Mouse (Mus musculus): ENCODE measurements at regions not wholly inside any gene's neighbourhood (a gene's known extent, or its start where the extent isn't known, plus 50 kb on each side); places are given as distances from the start of the nearest gene placed in this dataset.

GRCm38 (mm10) chr7:79532626-79533140, 66.5 kb upstream of the Polg start:
- no peak overlapping the region for H3K4me3 ChIP-seq (ENCODE audit: low read depth, low read length)
- H3K4me1 ChIP-seq (ENCODE audit: control insufficient read depth, insufficient read depth, low read length): peaks cover 10% of the 10 kb centered on the region
- WGBS (ENCODE audit: insufficient replicate concordance): 45% methylated on average over 5 of the region's 5 CpGs
- no peak overlapping the region for H3K9ac ChIP-seq (ENCODE audit: low read depth, low read length)
- H3K4me2 ChIP-seq: no peak overlapping the region
- no peaks in the 10 kb centered on the region for H3K36me3 ChIP-seq (ENCODE audit: control insufficient read depth, insufficient read depth, low read length)
- H3K27me3 ChIP-seq (ENCODE audit: control insufficient read depth, insufficient read depth, low read length): peaks cover 97% of the 10 kb centered on the region
- no peak for ATAC-seq (replicated peaks; ENCODE audit: insufficient number of reproducible peaks, low FRiP score, low TSS enrichment)
- no peak overlapping the region for H3K27ac ChIP-seq (ENCODE audit: low read depth, low read length)
- H3K9me3 ChIP-seq (replicated peaks; ENCODE audit: control insufficient read depth, low read length): no peaks in the 10 kb centered on the region

GRCm38 (mm10) chr7:79531551-79532356, 65.6 kb upstream of the Polg start:
- H3K9me3 ChIP-seq (replicated peaks; ENCODE audit: control insufficient read depth, low read length): no peaks in the 10 kb centered on the region
- no peak for ATAC-seq (replicated peaks; ENCODE audit: insufficient number of reproducible peaks, low FRiP score, low TSS enrichment)
- no peaks in the 10 kb centered on the region for H3K36me3 ChIP-seq (ENCODE audit: control insufficient read depth, insufficient read depth, low read length)
- H3K4me3 ChIP-seq (ENCODE audit: low read depth, low read length): no peak overlapping the region
- H3K4me1 ChIP-seq (ENCODE audit: control insufficient read depth, insufficient read depth, low read length): peaks cover 10% of the 10 kb centered on the region
- H3K27ac ChIP-seq (ENCODE audit: low read depth, low read length): no peak overlapping the region
- no peak overlapping the region for H3K9ac ChIP-seq (ENCODE audit: low read depth, low read length)
- 14% methylated on average over 12 of the region's 12 CpGs for WGBS (ENCODE audit: insufficient replicate concordance)
- peaks cover 97% of the 10 kb centered on the region for H3K27me3 ChIP-seq (ENCODE audit: control insufficient read depth, insufficient read depth, low read length)
- no peak overlapping the region for H3K4me2 ChIP-seq

GRCm38 (mm10) chr7:79531142-79531541, 65.0 kb upstream of the Polg start:
- H3K4me2 ChIP-seq: no peak overlapping the region
- no peak overlapping the region for H3K27ac ChIP-seq (ENCODE audit: low read depth, low read length)
- H3K4me1 ChIP-seq (ENCODE audit: control insufficient read depth, insufficient read depth, low read length): peaks cover 7% of the 10 kb centered on the region
- H3K4me3 ChIP-seq (ENCODE audit: low read depth, low read length): no peak overlapping the region
- H3K36me3 ChIP-seq (ENCODE audit: control insufficient read depth, insufficient read depth, low read length): no peaks in the 10 kb centered on the region
- no peak for ATAC-seq (replicated peaks; ENCODE audit: insufficient number of reproducible peaks, low FRiP score, low TSS enrichment)
- WGBS (ENCODE audit: insufficient replicate concordance): 16% methylated on average over 5 of the region's 5 CpGs
- H3K9ac ChIP-seq (ENCODE audit: low read depth, low read length): no peak overlapping the region
- H3K9me3 ChIP-seq (replicated peaks; ENCODE audit: control insufficient read depth, low read length): no peaks in the 10 kb centered on the region
- peaks cover 97% of the 10 kb centered on the region for H3K27me3 ChIP-seq (ENCODE audit: control insufficient read depth, insufficient read depth, low read length)

- Histone ChIP-seq H3K4me1 (ENCODE audit: control insufficient read depth, insufficient read depth, low read length) (peaks cover 7% of the 10 kb centered on the region; the same call in 1 of the 2 replicates), H3K9me3 (replicated peaks; ENCODE audit: control insufficient read depth, low read length) (no peaks in the 10 kb centered on the region), H3K36me3 (ENCODE audit: control insufficient read depth, insufficient read depth, low read length) (no peaks in the 10 kb centered on the region), H3K4me3 (ENCODE audit: low read depth, low read length) (no peak overlapping the region), H3K27ac (ENCODE audit: low read depth, low read length) (no peak overlapping the region), H3K27me3 (ENCODE audit: control insufficient read depth, insufficient read depth, low read length) (peaks cover 81% of the 10 kb centered on the region), H3K9ac (ENCODE audit: low read depth, low read length) (no peak overlapping the region), H3K4me2 (no peak overlapping the region)
- ATAC-seq (replicated peaks; ENCODE audit: insufficient number of reproducible peaks, low FRiP score, low TSS enrichment): no peak
- WGBS (ENCODE audit: insufficient replicate concordance): 16% methylated on average over 1 of the region's 1 CpGs
Observed at GRCm38 (mm10) chr7:79529480-79529879, 63.3 kb upstream of the Polg start.

- Histone ChIP-seq H3K4me1 (ENCODE audit: control insufficient read depth, insufficient read depth, low read length) (peaks cover 7% of the 10 kb centered on the region; the same call in 1 of the 2 replicates), H3K27me3 (ENCODE audit: control insufficient read depth, insufficient read depth, low read length) (peaks cover 77% of the 10 kb centered on the region), H3K36me3 (ENCODE audit: control insufficient read depth, insufficient read depth, low read length) (no peaks in the 10 kb centered on the region), H3K4me2 (no peak overlapping the region), H3K9ac (ENCODE audit: low read depth, low read length) (no peak overlapping the region), H3K4me3 (ENCODE audit: low read depth, low read length) (no peak overlapping the region), H3K9me3 (replicated peaks; ENCODE audit: control insufficient read depth, low read length) (no peaks in the 10 kb centered on the region), H3K27ac (ENCODE audit: low read depth, low read length) (no peak overlapping the region)
- no peak for ATAC-seq (replicated peaks; ENCODE audit: insufficient number of reproducible peaks, low FRiP score, low TSS enrichment)
- 12% methylated on average over 3 of the region's 3 CpGs for WGBS (ENCODE audit: insufficient replicate concordance)
Observed at GRCm38 (mm10) chr7:79527984-79528383, 61.8 kb upstream of the Polg start.

- Histone ChIP-seq H3K9ac (ENCODE audit: low read depth, low read length) (no peak overlapping the region), H3K4me3 (ENCODE audit: low read depth, low read length) (no peak overlapping the region), H3K9me3 (replicated peaks; ENCODE audit: control insufficient read depth, low read length) (no peaks in the 10 kb centered on the region), H3K36me3 (ENCODE audit: control insufficient read depth, insufficient read depth, low read length) (no peaks in the 10 kb centered on the region), H3K4me1 (ENCODE audit: control insufficient read depth, insufficient read depth, low read length) (peaks cover 7% of the 10 kb centered on the region; the same call in 1 of the 2 replicates), H3K27me3 (ENCODE audit: control insufficient read depth, insufficient read depth, low read length) (peaks cover 70% of the 10 kb centered on the region), H3K4me2 (no peak overlapping the region), H3K27ac (ENCODE audit: low read depth, low read length) (no peak overlapping the region)
- ATAC-seq (replicated peaks; ENCODE audit: insufficient number of reproducible peaks, low FRiP score, low TSS enrichment): peak; percentile 26; the same call in 1 of the 2 replicates
- WGBS (ENCODE audit: insufficient replicate concordance): 34% methylated on average over 14 of the region's 14 CpGs
Observed at GRCm38 (mm10) chr7:79525690-79526630, 59.8 kb upstream of the Polg start.

GRCm38 (mm10) chr7:79524921-79525320, 58.8 kb upstream of the Polg start:
- no peak overlapping the region for H3K27ac ChIP-seq (ENCODE audit: low read depth, low read length)
- H3K27me3 ChIP-seq (ENCODE audit: control insufficient read depth, insufficient read depth, low read length): peaks cover 61% of the 10 kb centered on the region
- 42% methylated on average over 10 of the region's 10 CpGs for WGBS (ENCODE audit: insufficient replicate concordance)
- no peak overlapping the region for H3K9ac ChIP-seq (ENCODE audit: low read depth, low read length)
- no peak overlapping the region for H3K4me3 ChIP-seq (ENCODE audit: low read depth, low read length)
- H3K4me2 ChIP-seq: no peak overlapping the region
- peaks cover 16% of the 10 kb centered on the region for H3K4me1 ChIP-seq (ENCODE audit: control insufficient read depth, insufficient read depth, low read length)
- no peaks in the 10 kb centered on the region for H3K9me3 ChIP-seq (replicated peaks; ENCODE audit: control insufficient read depth, low read length)
- ATAC-seq (replicated peaks; ENCODE audit: insufficient number of reproducible peaks, low FRiP score, low TSS enrichment): no peak
- no peaks in the 10 kb centered on the region for H3K36me3 ChIP-seq (ENCODE audit: control insufficient read depth, insufficient read depth, low read length)

- Histone ChIP-seq H3K27ac (ENCODE audit: low read depth, low read length) (no peak overlapping the region), H3K4me2 (no peak overlapping the region), H3K36me3 (ENCODE audit: control insufficient read depth, insufficient read depth, low read length) (no peaks in the 10 kb centered on the region), H3K9me3 (replicated peaks; ENCODE audit: control insufficient read depth, low read length) (no peaks in the 10 kb centered on the region), H3K4me1 (ENCODE audit: control insufficient read depth, insufficient read depth, low read length) (peaks cover 20% of the 10 kb centered on the region), H3K4me3 (ENCODE audit: low read depth, low read length) (no peak overlapping the region), H3K9ac (ENCODE audit: low read depth, low read length) (no peak overlapping the region), H3K27me3 (ENCODE audit: control insufficient read depth, insufficient read depth, low read length) (peaks cover 59% of the 10 kb centered on the region)
- ATAC-seq (replicated peaks; ENCODE audit: insufficient number of reproducible peaks, low FRiP score, low TSS enrichment): no peak
- WGBS (ENCODE audit: insufficient replicate concordance): 69% methylated on average over 4 of the region's 4 CpGs
Observed at GRCm38 (mm10) chr7:79523696-79524095, 57.5 kb upstream of the Polg start.
